In the genomic region with DNA sequence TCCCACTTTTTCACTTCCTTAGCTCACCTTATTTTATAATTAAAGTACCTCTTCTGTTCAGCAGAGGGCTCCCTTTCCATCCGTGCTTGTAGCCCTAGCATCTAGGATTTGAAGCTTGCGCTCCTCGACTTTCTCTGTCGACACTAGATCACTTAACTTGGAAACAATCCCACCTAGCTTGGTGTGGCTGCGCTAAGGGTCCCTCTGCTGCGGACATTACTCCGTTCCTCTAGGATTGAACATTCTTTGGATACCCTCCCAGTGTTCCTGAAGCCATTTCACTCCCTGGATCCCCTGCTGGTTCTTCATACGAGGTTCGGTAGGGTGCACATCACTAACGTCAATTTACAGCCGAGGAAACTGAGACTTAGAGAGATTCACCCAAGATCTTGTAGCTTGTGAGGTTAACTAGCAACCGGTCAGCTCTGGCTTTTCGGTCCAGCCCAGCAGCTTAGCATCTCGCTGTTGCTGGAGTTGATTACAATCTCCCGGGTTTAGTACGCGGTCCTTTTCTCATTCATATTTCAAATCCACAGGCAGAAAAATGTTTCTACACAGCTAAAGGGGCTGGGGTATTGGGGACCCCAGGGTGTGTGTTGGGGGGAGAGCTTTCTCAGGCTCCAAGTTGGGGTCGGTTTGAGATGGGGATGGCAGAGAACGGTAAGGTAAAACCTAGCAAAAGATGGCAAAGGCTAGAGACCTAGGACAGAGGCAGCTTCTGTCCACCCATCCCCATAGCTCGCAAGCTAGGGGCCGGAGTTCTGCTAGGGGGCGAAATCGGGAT, we compare ENCODE assay signal across 9 mouse cellular contexts. TPM values are rescaled to one million over a fixed set of nuclear protein-coding genes. Genes with fewer than 3 reads are reported as not detected.
DNase-seq lines count a peak whose midpoint lies in the region; ATAC-seq and TF ChIP-seq lines count a peak whose summit lies in the region.
"Had no signal": no experiment of that assay in that cellular context is flagged by ENCODE, and none has a peak within 500 bp of the region (broad histone marks: within the 10 kb centered on the region; RNA-seq: fewer than 3 reads in every experiment).

No protein-coding gene starts in this region.

- H3K36me3 ChIP-seq in limb, embryonic 14.5 days (ENCODE audit: control insufficient read depth, insufficient read depth, low read length), result no peaks in the 10 kb centered on the region
- no peaks in the 10 kb centered on the region for H3K36me3 ChIP-seq in myocyte (ENCODE audit: control insufficient read depth, insufficient read depth)
- H3K36me3 ChIP-seq in thymus, adult 2 months (ENCODE audit: control insufficient read depth, insufficient read depth, low read length), result no peaks in the 10 kb centered on the region

- ATAC-seq in common myeloid progenitor, adult 5-6 weeks (replicated peaks; ENCODE audit: low read depth, poor library complexity, severe bottlenecking), result peak; percentile 58; the same call in 1 of the 2 replicates
- ATAC-seq in limb, embryonic 14.5 days (ENCODE audit: low FRiP score, low read depth), result peak; percentile 28

- H3K9me3 ChIP-seq in limb, embryonic 14.5 days (ENCODE audit: control insufficient read depth, low read length), result no peaks in the 10 kb centered on the region

- DNase-seq in adrenal gland, postnatal 10 days, result peak; percentile 42
- no peak for DNase-seq in adrenal gland, adult 8-10 months
- DNase-seq in heart, adult 8-10 months (ENCODE audit: low spot score), result peak; percentile 35
- DNase-seq in kidney, adult 8-10 months, result peak; percentile 27 to 47
- DNase-seq in limb, embryonic 14.5 days (ENCODE audit: low spot score), result peak; percentile 80
- no peak for DNase-seq in thymus, adult 2 months

- peak overlapping the region; percentile 61 for H3K4me3 ChIP-seq in limb, embryonic 14.5 days (replicated peaks; ENCODE audit: low read length)
- H3K4me3 ChIP-seq in myocyte, result no peak overlapping the region
- no peak overlapping the region for H3K4me3 ChIP-seq in thymus, adult 2 months (ENCODE audit: control insufficient read depth, insufficient read depth, low read length)

- H3K27ac ChIP-seq in limb, embryonic 14.5 days (replicated peaks; ENCODE audit: low read depth, low read length), result no peak overlapping the region
- H3K27ac ChIP-seq in thymus, adult 2 months (ENCODE audit: control insufficient read depth, insufficient read depth, low read length), result no peak overlapping the region

- TF ChIP-seq POLR2A in limb, embryonic 14.5 days (IDR thresholded peaks at IDR 0.05; ENCODE audit: borderline replicate concordance, extremely low read depth, insufficient read depth, insufficient read length), result no peak
- TF ChIP-seq POLR2A in myocyte (IDR thresholded peaks at IDR 0.05; ENCODE audit: insufficient read length, low read depth), result no peak
- no peak for TF ChIP-seq POLR2A in thymus, adult 2 months (IDR thresholded peaks at IDR 0.05; ENCODE audit: control insufficient read depth, extremely low read depth, insufficient read depth, low read length, poor library complexity)

- H3ac ChIP-seq in myocyte (ENCODE audit: control insufficient read depth, insufficient read length), result no peak overlapping the region

- H3K27me3 ChIP-seq in limb, embryonic 14.5 days (ENCODE audit: control insufficient read depth, insufficient read depth, low read length), result peaks cover 33% of the 10 kb centered on the region; the same call in 1 of the 2 replicates
- peaks cover 47% of the 10 kb centered on the region for H3K27me3 ChIP-seq in myocyte (ENCODE audit: control insufficient read depth, insufficient read depth, insufficient read length)
- peaks cover 10% of the 10 kb centered on the region for H3K27me3 ChIP-seq in thymus, adult 2 months (ENCODE audit: control insufficient read depth, insufficient read depth, low read length)

- H3K9ac ChIP-seq in limb, embryonic 14.5 days (ENCODE audit: low read depth, low read length, severe bottlenecking), result no peak overlapping the region

- under 1% methylated on average over 21 of the region's 23 CpGs for WGBS in limb, embryonic 14.5 days
- 6% methylated on average over 23 of the region's 23 CpGs for WGBS in thymus, adult 2 months

- H3K4me2 ChIP-seq in limb, embryonic 14.5 days (replicated peaks; ENCODE audit: low read depth, low read length, severe bottlenecking), result peak overlapping the region; percentile 97
- peak overlapping the region; percentile 40 for H3K4me2 ChIP-seq in myocyte (ENCODE audit: low read depth)

- no peaks in the 10 kb centered on the region for H3K79me2 ChIP-seq in myocyte (ENCODE audit: control insufficient read depth, insufficient read depth)

- peaks cover 5% of the 10 kb centered on the region; the same call in 1 of the 2 replicates for H3K4me1 ChIP-seq in limb, embryonic 14.5 days (ENCODE audit: control insufficient read depth, insufficient read depth, low read length)
- H3K4me1 ChIP-seq in thymus, adult 2 months (replicated peaks; ENCODE audit: control insufficient read depth, insufficient read depth, low read length), result no peaks in the 10 kb centered on the region

- TF ChIP-seq CTCF in thymus, adult 2 months (IDR thresholded peaks at IDR 0.05; ENCODE audit: borderline replicate concordance, control insufficient read depth, extremely low read depth, insufficient read depth, low read length, poor library complexity), result no peak

TF ChIP-seq in myocyte, 11 proteins besides CTCF, POLR2A, EP300 and RAD21:
- TF ChIP-seq POLR2AphosphoS2 (IDR thresholded peaks at IDR 0.05; ENCODE audit: insufficient read length, low read depth), result no peak
- TF ChIP-seq MYOG (IDR thresholded peaks at IDR 0.05; ENCODE audit: control insufficient read depth in 1 of 3, insufficient read depth in 1 of 3, insufficient read length in 2 of 3, low read depth in 2 of 3), result no peak
- TF ChIP-seq CEBPB (IDR thresholded peaks at IDR 0.05; ENCODE audit: insufficient read depth, poor library complexity, severe bottlenecking), result no peak
- TF ChIP-seq TCF3 (IDR thresholded peaks at IDR 0.05; ENCODE audit: insufficient read length, low read depth), result no peak
- TF ChIP-seq E2F4 (IDR thresholded peaks at IDR 0.05; ENCODE audit: insufficient read depth), result no peak
- TF ChIP-seq MAX (IDR thresholded peaks at IDR 0.05; ENCODE audit: low read depth), result no peak
- no peak for TF ChIP-seq MYOD1 (IDR thresholded peaks at IDR 0.05; ENCODE audit: control insufficient read depth in 1 of 3, insufficient read length in 2 of 3, low read depth in 2 of 3)
- TF ChIP-seq TCF12 (IDR thresholded peaks at IDR 0.05; ENCODE audit: insufficient read depth, poor library complexity, severe bottlenecking), result no peak
- no peak for TF ChIP-seq USF1 (IDR thresholded peaks at IDR 0.05; ENCODE audit: low read depth)
- no peak for TF ChIP-seq REST (IDR thresholded peaks at IDR 0.05; ENCODE audit: insufficient read depth, insufficient read length)
- TF ChIP-seq SRF (IDR thresholded peaks at IDR 0.05; ENCODE audit: control insufficient read depth, insufficient read length, low read depth), result no peak

RNA-seq across cellular contexts. Expression of a gene that starts 0.4 kb away (rescaled TPM):
- total RNA-seq in adrenal gland, postnatal 10 days (2021), result 1 to 10 TPM; 5.2 to 6.0 TPM
- total RNA-seq in adrenal gland, adult 8-10 months (2022), result 10 to 100 TPM in 2 of 4 experiments, 1 to 10 TPM in 2; 1.1 to 33.5 (median 15.4) TPM
- not detected in 2 replicates for total RNA-seq in common myeloid progenitor, adult 5-6 weeks (2017)
- 1 to 10 TPM; 1.6 to 3.1 (median 1.9) TPM for total RNA-seq in heart, adult 8-10 months (2022)
- polyA plus RNA-seq in limb, embryonic 14.5 days (2012; rRNA removed), result 17.4 and 19.5 TPM in 2 replicates
- 4.2 and 5.4 TPM in 2 replicates for polyA plus RNA-seq in limb, embryonic 14.5 days (2014; fragmentation: Nextera tagmentation; extraction: Ambion mirVana)
- polyA plus RNA-seq in myocyte (2012; fragmentation: generic; extraction: Trizol), result not detected
- polyA plus RNA-seq in thymus, adult 2 months (2012; rRNA removed), result 0.31 and 0.54 TPM in 2 replicates
- polyA plus RNA-seq: C2C12 had no signal

RNA-seq across cellular contexts. Expression of a gene that starts 49.9 kb away (rescaled TPM):
- 10 to 100 TPM; 22.6 to 27.0 TPM for total RNA-seq in adrenal gland, postnatal 10 days (2021)
- total RNA-seq in adrenal gland, adult 8-10 months (2022), result 10 to 100 TPM; 16.0 to 27.1 (median 22.4) TPM
- total RNA-seq in common myeloid progenitor, adult 5-6 weeks (2017), result 4.1 and 6.9 TPM in 2 replicates
- total RNA-seq in heart, adult 8-10 months (2022), result 1 to 10 TPM; 4.9 to 6.1 (median 5.5) TPM
- polyA plus RNA-seq in limb, embryonic 14.5 days (2012; rRNA removed), result 39.5 and 49.2 TPM in 2 replicates
- 22.2 and 24.9 TPM in 2 replicates for polyA plus RNA-seq in limb, embryonic 14.5 days (2014; fragmentation: Nextera tagmentation; extraction: Ambion mirVana)
- polyA plus RNA-seq in myocyte (2012; fragmentation: generic; extraction: Trizol), result 16.2 TPM
- 2.2 and 2.4 TPM in 2 replicates for polyA plus RNA-seq in thymus, adult 2 months (2012; rRNA removed)

Comparison
In these comparisons a context has a peak if more than half of its experiments do, and no peak if none do; other contexts are left out.
1. DNase-seq: peak in adrenal gland, postnatal 10 days (single experiment), heart, adult 8-10 months (single experiment), kidney, adult 8-10 months (2 of 2) and limb, embryonic 14.5 days (single experiment); none in adrenal gland, adult 8-10 months (single experiment) and thymus, adult 2 months (single experiment).